Mouse (Mus musculus) heart, embryonic 10.5 days (tissue): ENCODE data around the gene Ylpm1. TPM values are rescaled to one million over a fixed set of nuclear protein-coding genes. Genes with fewer than 3 reads are reported as not detected.

Source experiments
- DNase-seq: peaks from one replicate; pipeline ENCODE4 v3.0.0-alpha.2; 2017; ENCODE audit warnings: low spot score
- H3K27ac ChIP-seq: fragments of 300-500 bp; sonication (generic); 2 replicates; pipeline ENCODE4 v1.5.1; 2016; ENCODE audit warnings: mild to moderate bottlenecking
- H3K27me3 ChIP-seq: fragments of 300-500 bp; sonication (generic); 2 replicates; pipeline ENCODE4 v1.6.1; 2016; ENCODE audit warnings: mild to moderate bottlenecking; ENCODE audit not compliant: poor library complexity, insufficient read depth, severe bottlenecking
- H3K36me3 ChIP-seq: fragments of 300-500 bp; sonication (generic); 2 replicates; pipeline ENCODE4 v1.6.1; 2016; ENCODE audit warnings: mild to moderate bottlenecking, moderate library complexity
- H3K4me1 ChIP-seq: fragments of 300-500 bp; sonication (generic); 2 replicates; pipeline ENCODE4 v1.6.1; 2016; ENCODE audit warnings: mild to moderate bottlenecking
- H3K4me3 ChIP-seq: fragments of 300-500 bp; sonication (generic); 2 replicates; pipeline ENCODE4 v1.5.1; 2016; ENCODE audit warnings: mild to moderate bottlenecking, moderate library complexity
- H3K9me3 ChIP-seq: fragments of 300-500 bp; sonication (generic); 2 replicates; pipeline ENCODE4 v1.6.1; 2016; ENCODE audit warnings: mild to moderate bottlenecking, moderate library complexity
- WGBS: fragments of 180-500 bp; shearing (Covaris S2); methylation state at CpG from one replicate; pipeline ENCODE4 v1.1.7; 2016; 5-methylcytosine and 5-hydroxymethylcytosine counted together
- polyA plus RNA-seq: library from polyadenylated mRNA; unstranded; fragments of >200 nt; fragmentation: Nextera tagmentation; extraction: Ambion mirVana; gene quantifications from 2 replicates; pipeline ENCODE4 v1.2.1, GENCODE M21; 2016

Gene Ylpm1
- polyA plus RNA-seq = 23.8 and 28.7 TPM in 2 replicates

- under 1% methylated on average over 45 of the region's 45 CpGs for WGBS
- peak; percentile 98 for DNase-seq
- H3K36me3 ChIP-seq = peaks cover 6% of the 10 kb centered on the region; the same call in 1 of the 2 replicates
- peak within 1 kb of the TSS; percentile 98 for H3K27ac ChIP-seq
- H3K4me3 ChIP-seq = peak within 1 kb of the TSS; percentile 94
- peaks cover 25% of the 10 kb centered on the region for H3K4me1 ChIP-seq
- no peaks in the 10 kb centered on the region for H3K9me3 ChIP-seq
- H3K27me3 ChIP-seq = no peaks in the 10 kb centered on the region
Observed at GRCm38 (mm10) chr12:84996083-84996496, at the start of gene Ylpm1. TSS of gene Ylpm1 (plus strand) at chr12:84996321.

GRCm38 (mm10) chr12:84947894-84948583 lies 48.1 kb upstream of the Ylpm1 start:
- DNase-seq = no peak
- Histone ChIP-seq H3K36me3 (peaks cover 38% of the 10 kb centered on the region), H3K27ac (no peak overlapping the region), H3K4me1 (peaks cover 18% of the 10 kb centered on the region; the same call in 1 of the 2 replicates), H3K4me3 (no peak overlapping the region), H3K9me3 (no peaks in the 10 kb centered on the region), H3K27me3 (no peaks in the 10 kb centered on the region)
- WGBS = 71% methylated on average over 2 of the region's 2 CpGs

- Histone ChIP-seq H3K9me3 (no peaks in the 10 kb centered on the region), H3K27ac (no peak overlapping the region), H3K4me1 (peaks cover 14% of the 10 kb centered on the region; the same call in 1 of the 2 replicates), H3K27me3 (no peaks in the 10 kb centered on the region), H3K36me3 (peaks cover 40% of the 10 kb centered on the region), H3K4me3 (no peak overlapping the region)
- no peak for DNase-seq
- WGBS = 65% methylated on average over 6 of the region's 6 CpGs
Observed at GRCm38 (mm10) chr12:84948584-84949285, 47.4 kb upstream of the Ylpm1 start.

- H3K27me3 ChIP-seq = no peaks in the 10 kb centered on the region
- no peak for DNase-seq
- H3K4me3 ChIP-seq = no peak overlapping the region
- WGBS = 91% methylated on average over 6 of the region's 6 CpGs
- H3K36me3 ChIP-seq = peaks cover 43% of the 10 kb centered on the region
- no peak overlapping the region for H3K27ac ChIP-seq
- H3K4me1 ChIP-seq = 0 out of 2 replicates have a peak, but pooled peaks cover 5% of the 10 kb centered on the region
- H3K9me3 ChIP-seq = no peaks in the 10 kb centered on the region
Observed at GRCm38 (mm10) chr12:84950763-84951162, 45.4 kb upstream of the Ylpm1 start.

GRCm38 (mm10) chr12:84951531-84951930 lies 44.6 kb upstream of the Ylpm1 start:
- H3K9me3 ChIP-seq = no peaks in the 10 kb centered on the region
- H3K27ac ChIP-seq = no peak overlapping the region; the same call in 1 of the 2 replicates
- DNase-seq = no peak
- peaks cover 45% of the 10 kb centered on the region for H3K36me3 ChIP-seq
- H3K27me3 ChIP-seq = no peaks in the 10 kb centered on the region
- 74% methylated on average over 8 of the region's 8 CpGs for WGBS
- H3K4me3 ChIP-seq = no peak overlapping the region
- 0 out of 2 replicates have a peak, but pooled peaks cover 5% of the 10 kb centered on the region for H3K4me1 ChIP-seq

GRCm38 (mm10) chr12:84952351-84952750 lies 43.8 kb upstream of the Ylpm1 start:
- H3K4me1 ChIP-seq = 0 out of 2 replicates have a peak, but pooled peaks cover 5% of the 10 kb centered on the region
- no peak overlapping the region for H3K4me3 ChIP-seq
- peaks cover 36% of the 10 kb centered on the region for H3K36me3 ChIP-seq
- no peak for DNase-seq
- H3K27ac ChIP-seq = no peak overlapping the region
- no peaks in the 10 kb centered on the region for H3K9me3 ChIP-seq
- 83% methylated on average over 1 of the region's 1 CpGs for WGBS
- H3K27me3 ChIP-seq = no peaks in the 10 kb centered on the region

- H3K36me3 ChIP-seq = peaks cover 24% of the 10 kb centered on the region
- H3K4me1 ChIP-seq = no peaks in the 10 kb centered on the region
- H3K27ac ChIP-seq = no peak overlapping the region
- WGBS = 96% methylated on average over 3 of the region's 3 CpGs
- no peak for DNase-seq
- H3K27me3 ChIP-seq = no peaks in the 10 kb centered on the region
- H3K4me3 ChIP-seq = no peak overlapping the region
- H3K9me3 ChIP-seq = no peaks in the 10 kb centered on the region
Observed at GRCm38 (mm10) chr12:84956317-84956716, 39.8 kb upstream of the Ylpm1 start.

- H3K27ac ChIP-seq = no peak overlapping the region
- no peak overlapping the region for H3K4me3 ChIP-seq
- H3K4me1 ChIP-seq = peaks cover 20% of the 10 kb centered on the region; the same call in 1 of the 2 replicates
- no peaks in the 10 kb centered on the region for H3K9me3 ChIP-seq
- H3K36me3 ChIP-seq = peaks cover 21% of the 10 kb centered on the region
- H3K27me3 ChIP-seq = no peaks in the 10 kb centered on the region
- DNase-seq = no peak
- WGBS = 71% methylated on average over 1 of the region's 1 CpGs
Observed at GRCm38 (mm10) chr12:84958794-84959356, 37.2 kb upstream of the Ylpm1 start.

- WGBS = 25% methylated on average over 7 of the region's 7 CpGs
- peaks cover 14% of the 10 kb centered on the region; the same call in 1 of the 2 replicates for H3K36me3 ChIP-seq
- H3K4me3 ChIP-seq = no peak overlapping the region
- DNase-seq = peak; percentile 94
- no peaks in the 10 kb centered on the region for H3K27me3 ChIP-seq
- peak overlapping the region; percentile 84 for H3K27ac ChIP-seq
- H3K9me3 ChIP-seq = no peaks in the 10 kb centered on the region
- H3K4me1 ChIP-seq = peaks cover 20% of the 10 kb centered on the region; the same call in 1 of the 2 replicates
Observed at GRCm38 (mm10) chr12:84962606-84963005, 33.5 kb upstream of the Ylpm1 start.

- Histone ChIP-seq H3K27me3 (no peaks in the 10 kb centered on the region), H3K4me3 (peak overlapping the region; percentile 91), H3K36me3 (peaks cover 12% of the 10 kb centered on the region), H3K9me3 (no peaks in the 10 kb centered on the region), H3K27ac (no peak overlapping the region), H3K4me1 (peaks cover 15% of the 10 kb centered on the region)
- WGBS = 77% methylated on average over 16 of the region's 16 CpGs
- no peak for DNase-seq
Observed at GRCm38 (mm10) chr12:84968831-84969655, 27.1 kb upstream of the Ylpm1 start.

GRCm38 (mm10) chr12:84969656-84970427 lies 26.3 kb upstream of the Ylpm1 start:
- Histone ChIP-seq H3K4me1 (peaks cover 15% of the 10 kb centered on the region), H3K9me3 (no peaks in the 10 kb centered on the region), H3K4me3 (peak overlapping the region; percentile 91), H3K36me3 (peaks cover 18% of the 10 kb centered on the region), H3K27me3 (no peaks in the 10 kb centered on the region), H3K27ac (peak overlapping the region; percentile 88)
- WGBS = 21% methylated on average over 15 of the region's 15 CpGs
- DNase-seq = no peak
